Mouse (Mus musculus): Measurements from ENCODE around the gene 0610040J01Rik. TPM values are rescaled to one million over a fixed set of nuclear protein-coding genes. Genes with fewer than 3 reads are reported as not detected.

Gene 0610040J01Rik
- polyA plus RNA-seq, 1 experiment, result 0.06 TPM

GRCm38 (mm10) chr5:63903329-63903728 lies 91.2 kb downstream of the 0610040J01Rik start:
- H3K4me1 ChIP-seq (ENCODE audit: control insufficient read depth, insufficient read depth, low read length), result no peaks in the 10 kb centered on the region
- no peaks in the 10 kb centered on the region for H3K27me3 ChIP-seq (ENCODE audit: control insufficient read depth, insufficient read depth, low read length)
- no peaks in the 10 kb centered on the region for H3K36me3 ChIP-seq (ENCODE audit: control insufficient read depth, insufficient read depth, low read length)
- H3K27ac ChIP-seq (ENCODE audit: control insufficient read depth, insufficient read depth, low read depth, low read length), result no peak overlapping the region
- H3K4me3 ChIP-seq (ENCODE audit: control insufficient read depth, low read depth, low read length), result no peak overlapping the region
- TF ChIP-seq CTCF (IDR thresholded peaks at IDR 0.05; ENCODE audit: control insufficient read depth, insufficient read depth, insufficient replicate concordance, low read depth, low read length), result no peak
- TF ChIP-seq POLR2A (IDR thresholded peaks at IDR 0.05; ENCODE audit: control insufficient read depth, low read depth, low read length), result no peak

DNA sequence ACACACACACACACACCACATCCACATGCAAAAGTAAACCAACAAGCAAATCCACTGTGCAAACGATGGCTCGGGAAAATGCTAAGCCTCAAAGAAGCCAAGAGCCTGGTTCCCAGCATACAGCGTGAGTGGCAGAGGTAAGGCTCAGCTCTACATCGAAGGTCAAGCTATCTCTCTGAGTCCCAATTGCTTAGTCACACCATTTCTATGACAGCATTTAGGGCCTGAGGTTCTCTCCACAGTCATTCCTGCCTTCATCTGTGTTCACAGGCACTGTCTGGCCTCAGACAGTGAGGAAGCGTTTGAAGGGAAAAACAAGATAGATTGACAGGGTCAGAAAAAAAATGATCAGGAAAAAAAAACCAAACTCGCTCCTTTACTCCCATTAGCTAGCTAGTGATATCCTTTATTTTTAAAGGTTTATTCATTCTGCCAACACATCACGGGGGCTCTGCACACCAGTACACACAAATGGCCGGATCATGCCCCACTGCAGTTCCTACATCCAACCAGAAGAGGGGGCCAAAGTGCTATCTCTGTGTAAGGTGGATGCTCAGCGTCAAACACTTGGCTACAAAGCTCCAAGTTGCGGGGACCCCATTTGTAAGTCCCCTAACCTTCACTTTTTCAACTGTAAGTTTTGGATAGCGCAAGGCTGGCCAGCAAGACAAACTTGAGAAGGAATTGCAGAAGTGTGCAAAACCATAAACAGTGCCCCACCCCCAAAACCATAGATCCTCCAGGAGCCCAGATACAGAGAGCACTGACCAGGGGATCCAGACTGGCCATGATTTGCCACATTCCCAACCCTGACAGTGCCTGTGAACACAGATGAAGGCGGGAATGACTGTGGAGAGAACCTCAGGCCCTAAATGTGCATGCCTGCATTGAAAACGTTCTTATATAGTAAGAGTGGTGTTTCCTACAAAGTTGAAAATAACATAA lies 94.3 kb downstream of the 0610040J01Rik start:
- H3K4me1 ChIP-seq (ENCODE audit: control insufficient read depth, insufficient read depth, low read length), result no peaks in the 10 kb centered on the region
- H3K4me3 ChIP-seq (ENCODE audit: control insufficient read depth, low read depth, low read length), result no peak overlapping the region
- no peak overlapping the region for H3K27ac ChIP-seq (ENCODE audit: control insufficient read depth, insufficient read depth, low read depth, low read length)
- no peaks in the 10 kb centered on the region for H3K27me3 ChIP-seq (ENCODE audit: control insufficient read depth, insufficient read depth, low read length)
- H3K36me3 ChIP-seq (ENCODE audit: control insufficient read depth, insufficient read depth, low read length), result no peaks in the 10 kb centered on the region
- TF ChIP-seq CTCF (IDR thresholded peaks at IDR 0.05; ENCODE audit: control insufficient read depth, insufficient read depth, insufficient replicate concordance, low read depth, low read length), result peak; percentile 91
- no peak for TF ChIP-seq POLR2A (IDR thresholded peaks at IDR 0.05; ENCODE audit: control insufficient read depth, low read depth, low read length)

DNA sequence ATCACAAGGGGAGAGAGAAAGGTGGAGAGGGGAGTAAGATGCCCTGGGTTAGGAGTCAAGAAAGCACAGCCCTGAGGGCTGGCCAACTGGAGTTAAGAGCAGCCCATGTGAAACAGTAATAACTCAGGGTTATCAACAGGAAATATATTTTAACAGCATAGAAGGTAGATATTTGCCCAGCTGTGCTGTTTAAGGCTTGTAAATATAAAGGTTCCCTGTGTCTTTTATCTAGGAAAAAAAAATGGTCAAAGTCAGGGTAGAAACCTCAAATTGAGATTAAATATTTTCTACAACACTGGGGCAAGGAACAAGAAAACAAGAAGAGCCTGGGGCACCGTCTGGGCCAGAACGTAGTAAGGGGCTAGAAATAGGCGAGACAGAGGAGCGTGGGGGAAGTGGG lies 95.3 kb downstream of the 0610040J01Rik start:
- H3K27me3 ChIP-seq (ENCODE audit: control insufficient read depth, insufficient read depth, low read length), result no peaks in the 10 kb centered on the region
- no peak overlapping the region for H3K4me3 ChIP-seq (ENCODE audit: control insufficient read depth, low read depth, low read length)
- TF ChIP-seq CTCF (IDR thresholded peaks at IDR 0.05; ENCODE audit: control insufficient read depth, insufficient read depth, insufficient replicate concordance, low read depth, low read length) (no peak), POLR2A (IDR thresholded peaks at IDR 0.05; ENCODE audit: control insufficient read depth, low read depth, low read length) (no peak)
- H3K27ac ChIP-seq (ENCODE audit: control insufficient read depth, insufficient read depth, low read depth, low read length), result no peak overlapping the region
- H3K4me1 ChIP-seq (ENCODE audit: control insufficient read depth, insufficient read depth, low read length), result no peaks in the 10 kb centered on the region
- no peaks in the 10 kb centered on the region for H3K36me3 ChIP-seq (ENCODE audit: control insufficient read depth, insufficient read depth, low read length)

DNA sequence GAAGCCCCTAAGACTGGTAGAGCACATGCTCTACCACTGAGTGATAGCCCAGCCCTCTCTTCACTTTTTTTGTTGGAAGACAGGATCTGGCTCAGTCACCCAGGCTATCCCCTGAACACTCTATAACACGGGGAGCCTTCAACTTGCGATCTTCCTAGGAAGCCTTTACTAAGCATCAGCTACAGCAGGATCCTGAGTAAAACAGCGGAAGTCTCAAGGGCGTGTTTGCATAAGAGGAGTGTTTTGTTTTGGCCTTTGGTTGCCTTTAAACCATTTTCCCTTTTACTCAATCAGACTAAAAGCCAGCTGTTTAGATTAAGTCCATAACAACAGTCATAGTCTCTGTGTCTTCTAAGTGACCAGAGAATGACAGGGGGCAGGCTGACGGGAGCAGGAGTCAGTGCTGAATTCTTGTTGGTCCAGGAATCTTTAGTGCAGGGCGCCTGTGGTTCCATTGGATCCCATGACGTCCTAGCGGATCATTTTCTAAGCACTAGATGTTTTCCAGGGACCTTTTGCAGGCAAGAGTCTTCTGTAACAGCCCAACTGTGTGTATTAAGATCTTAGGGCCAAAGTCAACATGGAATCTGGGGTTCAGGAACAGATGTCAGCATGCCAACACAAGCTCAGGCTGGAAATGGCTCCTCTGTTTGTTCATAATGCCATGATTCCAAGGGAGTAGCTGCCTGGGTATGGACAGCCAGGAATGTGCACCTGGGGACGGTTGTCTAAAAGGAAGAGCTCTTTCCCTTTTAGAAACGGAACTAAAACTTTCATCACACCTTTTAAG lies 98.2 kb downstream of the 0610040J01Rik start:
- no peak overlapping the region for H3K4me3 ChIP-seq (ENCODE audit: control insufficient read depth, low read depth, low read length)
- no peak for TF ChIP-seq POLR2A (IDR thresholded peaks at IDR 0.05; ENCODE audit: control insufficient read depth, low read depth, low read length)
- no peaks in the 10 kb centered on the region for H3K4me1 ChIP-seq (ENCODE audit: control insufficient read depth, insufficient read depth, low read length)
- H3K27ac ChIP-seq (ENCODE audit: control insufficient read depth, insufficient read depth, low read depth, low read length), result no peak overlapping the region
- H3K36me3 ChIP-seq (ENCODE audit: control insufficient read depth, insufficient read depth, low read length), result no peaks in the 10 kb centered on the region
- no peaks in the 10 kb centered on the region for H3K27me3 ChIP-seq (ENCODE audit: control insufficient read depth, insufficient read depth, low read length)

DNA sequence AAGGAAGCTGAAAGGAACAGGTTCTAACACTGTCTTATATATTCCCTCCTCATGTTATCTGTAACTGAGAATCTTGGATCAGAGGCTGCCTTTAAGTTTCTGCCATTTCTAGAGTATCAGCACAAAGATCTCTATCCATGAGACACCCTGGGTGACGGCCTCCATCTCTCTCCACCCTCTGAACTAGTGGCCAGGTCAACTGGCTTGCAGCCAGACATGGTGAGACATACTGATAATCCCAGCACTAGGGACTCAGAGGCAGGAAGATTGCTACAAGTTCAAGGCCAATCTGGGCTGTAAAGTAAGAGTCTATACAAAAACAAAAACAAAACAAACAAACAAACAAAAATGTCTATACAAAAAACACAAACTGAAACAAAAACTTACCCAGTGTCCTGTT lies 102.7 kb downstream of the 0610040J01Rik start:
- Histone ChIP-seq H3K4me3 (ENCODE audit: control insufficient read depth, low read depth, low read length) (no peak overlapping the region), H3K27me3 (ENCODE audit: control insufficient read depth, insufficient read depth, low read length) (no peaks in the 10 kb centered on the region), H3K4me1 (ENCODE audit: control insufficient read depth, insufficient read depth, low read length) (no peaks in the 10 kb centered on the region), H3K27ac (ENCODE audit: control insufficient read depth, insufficient read depth, low read depth, low read length) (no peak overlapping the region), H3K36me3 (ENCODE audit: control insufficient read depth, insufficient read depth, low read length) (no peaks in the 10 kb centered on the region)
- no peak for TF ChIP-seq CTCF (IDR thresholded peaks at IDR 0.05; ENCODE audit: control insufficient read depth, insufficient read depth, insufficient replicate concordance, low read depth, low read length)
- TF ChIP-seq POLR2A (IDR thresholded peaks at IDR 0.05; ENCODE audit: control insufficient read depth, low read depth, low read length), result no peak

DNA sequence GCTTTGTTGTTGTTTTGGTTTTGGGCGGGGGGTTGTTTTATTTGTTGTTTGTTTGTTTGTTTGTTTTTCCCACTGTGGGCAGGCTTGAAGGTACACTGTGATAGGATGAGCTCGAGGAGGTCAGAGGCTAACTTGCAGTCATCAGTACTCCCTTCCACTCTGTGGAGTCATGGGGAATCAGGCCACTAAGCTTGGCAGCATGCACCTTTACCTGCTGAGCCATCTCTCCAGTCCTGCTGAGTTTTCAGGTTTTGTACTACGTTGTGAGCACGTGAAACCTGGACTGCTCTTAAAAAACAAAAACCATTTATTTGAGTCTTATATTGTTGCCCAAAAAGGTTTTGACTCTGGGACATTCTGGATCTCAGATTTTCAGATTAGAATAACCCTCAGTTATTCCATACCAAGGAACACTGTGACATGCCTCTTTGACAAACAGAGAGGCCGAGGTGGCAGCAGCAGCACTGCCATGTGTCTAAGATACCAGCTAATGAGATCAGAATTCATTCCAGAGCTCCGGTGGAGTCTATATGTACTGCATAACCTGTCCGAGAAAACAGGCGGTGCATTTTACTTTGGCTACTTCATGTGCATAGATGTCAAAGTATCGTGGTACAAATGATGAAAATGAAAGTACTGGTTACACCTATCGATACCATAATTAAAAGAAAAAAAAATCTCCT lies 104.4 kb downstream of the 0610040J01Rik start:
- no peak for TF ChIP-seq POLR2A (IDR thresholded peaks at IDR 0.05; ENCODE audit: control insufficient read depth, low read depth, low read length)
- TF ChIP-seq CTCF (IDR thresholded peaks at IDR 0.05; ENCODE audit: control insufficient read depth, insufficient read depth, insufficient replicate concordance, low read depth, low read length), result no peak
- H3K4me3 ChIP-seq (ENCODE audit: control insufficient read depth, low read depth, low read length), result no peak overlapping the region
- H3K27ac ChIP-seq (ENCODE audit: control insufficient read depth, insufficient read depth, low read depth, low read length), result no peak overlapping the region
- H3K27me3 ChIP-seq (ENCODE audit: control insufficient read depth, insufficient read depth, low read length), result no peaks in the 10 kb centered on the region
- H3K36me3 ChIP-seq (ENCODE audit: control insufficient read depth, insufficient read depth, low read length), result no peaks in the 10 kb centered on the region
- no peaks in the 10 kb centered on the region for H3K4me1 ChIP-seq (ENCODE audit: control insufficient read depth, insufficient read depth, low read length)

DNA sequence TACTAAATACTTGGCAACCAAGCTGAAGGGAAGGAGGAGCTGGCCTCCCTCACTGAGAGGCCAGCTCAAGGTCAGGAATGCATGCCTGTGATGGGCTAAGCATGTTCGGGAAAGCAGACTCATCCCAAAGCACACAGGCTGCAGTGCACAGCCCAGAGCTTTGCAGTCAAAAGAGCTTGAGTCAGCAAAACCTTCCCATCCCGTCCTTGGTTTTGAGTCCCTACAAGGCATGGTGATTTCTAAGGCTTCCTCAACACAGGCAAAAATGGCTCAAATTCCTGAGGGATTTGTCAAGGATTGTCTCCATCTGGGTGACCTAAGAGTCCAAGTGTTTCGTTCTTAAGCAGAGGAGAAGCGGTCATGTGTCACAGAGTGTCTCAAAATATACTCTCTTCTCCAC lies 106.0 kb downstream of the 0610040J01Rik start:
- Histone ChIP-seq H3K36me3 (ENCODE audit: control insufficient read depth, insufficient read depth, low read length) (no peaks in the 10 kb centered on the region), H3K4me1 (ENCODE audit: control insufficient read depth, insufficient read depth, low read length) (no peaks in the 10 kb centered on the region), H3K27ac (ENCODE audit: control insufficient read depth, insufficient read depth, low read depth, low read length) (no peak overlapping the region), H3K27me3 (ENCODE audit: control insufficient read depth, insufficient read depth, low read length) (no peaks in the 10 kb centered on the region), H3K4me3 (ENCODE audit: control insufficient read depth, low read depth, low read length) (no peak overlapping the region)
- TF ChIP-seq POLR2A (IDR thresholded peaks at IDR 0.05; ENCODE audit: control insufficient read depth, low read depth, low read length), result no peak
- no peak for TF ChIP-seq CTCF (IDR thresholded peaks at IDR 0.05; ENCODE audit: control insufficient read depth, insufficient read depth, insufficient replicate concordance, low read depth, low read length)
